Mouse (Mus musculus) adrenal gland, postnatal 25 days (tissue): ENCODE measurements around the gene Golga1. TPM values are rescaled to one million over a fixed set of nuclear protein-coding genes. Genes with fewer than 3 reads are reported as not detected.
A peak's percentile ranks its signal among the peaks of the same experiment; 100 is the strongest.
"Not testable (repeated sequence)": the region's sequence is repeated elsewhere in the genome, so short reads cannot be mapped to it uniquely, and the experiment has no call there.

Experiments
- DNase-seq: peaks from one replicate; pipeline ENCODE4 v3.0.0; 2021; ENCODE audit warnings: mixed read lengths
- long read RNA-seq: library from polyadenylated mRNA; stranded (forward); transcript quantifications from one replicate; pipeline ENCODE4 v2.0.0, GENCODE M21; 2021
- total RNA-seq: library from RNA; stranded (reverse); gene quantifications from 2 replicates; pipeline ENCODE4 v1.2.3, GENCODE M21; 2021

Gene Golga1
- total RNA-seq: 32.8 and 38.5 TPM in 2 replicates
- long read RNA-seq, full-length matches to known transcripts: 3 of 17 reads
- long read RNA-seq, partial matches to known transcripts: 7 of 17 reads
- long read RNA-seq, other reads (novel, unspliced or antisense): 7 of 17 reads

GRCm38 (mm10) chr2:39065400-39065987 lies at the start of gene Golga1:
Golga1 (minus strand) TSS chr2:39065541.
- DNase-seq: peak; percentile 91

GRCm38 (mm10) chr2:39114093-39114492 lies 48.8 kb upstream of the Golga1 start:
- DNase-seq: no peak

DNA sequence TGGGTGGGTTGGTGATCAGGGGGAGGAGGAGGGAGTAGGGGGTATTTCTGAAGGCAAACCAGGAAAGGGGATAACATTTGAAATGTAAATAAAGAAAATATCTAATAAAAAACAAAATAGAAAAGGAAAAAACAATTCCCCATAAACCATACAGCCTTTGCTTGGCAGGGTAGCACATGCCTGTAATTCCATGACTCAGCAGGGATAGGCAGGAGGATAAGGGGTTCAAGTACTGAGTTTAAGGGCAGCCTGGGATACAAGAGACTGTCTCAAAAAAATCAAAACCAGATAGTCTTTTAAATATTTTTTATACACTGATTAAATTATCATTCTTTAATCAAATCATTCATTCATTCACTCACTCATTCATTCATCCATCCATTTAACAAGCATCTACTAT lies 45.2 kb upstream of the Golga1 start:
- no peak for DNase-seq

DNA sequence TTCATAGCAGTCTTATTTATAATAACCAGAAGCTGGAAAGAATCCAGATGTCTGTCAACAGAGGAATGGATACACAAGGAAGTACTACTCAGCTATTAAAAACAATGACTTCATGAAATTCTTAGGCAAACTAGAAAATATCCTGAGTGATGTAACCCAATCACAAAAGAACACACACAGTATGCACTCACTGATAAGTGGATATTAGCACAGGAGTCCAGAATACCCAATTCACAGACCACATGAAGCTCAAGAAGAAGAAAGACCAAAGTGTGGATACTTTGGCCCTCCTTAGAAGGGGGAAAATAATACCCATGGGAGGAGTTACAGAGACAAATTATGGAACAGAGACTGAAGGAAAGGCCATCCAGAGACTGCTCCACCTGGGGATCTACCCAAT lies 44.4 kb upstream of the Golga1 start:
- DNase-seq: not testable (repeated sequence)

- DNase-seq: not testable (repeated sequence)
These were observed 34.6 kb upstream of the Golga1 start for GRCm38 (mm10) chr2:39099951-39100350.

- DNase-seq: no peak
These were observed 32.7 kb upstream of the Golga1 start for GRCm38 (mm10) chr2:39097993-39098392.

GRCm38 (mm10) chr2:39091966-39092365 lies 26.6 kb upstream of the Golga1 start:
- DNase-seq: no peak

DNA sequence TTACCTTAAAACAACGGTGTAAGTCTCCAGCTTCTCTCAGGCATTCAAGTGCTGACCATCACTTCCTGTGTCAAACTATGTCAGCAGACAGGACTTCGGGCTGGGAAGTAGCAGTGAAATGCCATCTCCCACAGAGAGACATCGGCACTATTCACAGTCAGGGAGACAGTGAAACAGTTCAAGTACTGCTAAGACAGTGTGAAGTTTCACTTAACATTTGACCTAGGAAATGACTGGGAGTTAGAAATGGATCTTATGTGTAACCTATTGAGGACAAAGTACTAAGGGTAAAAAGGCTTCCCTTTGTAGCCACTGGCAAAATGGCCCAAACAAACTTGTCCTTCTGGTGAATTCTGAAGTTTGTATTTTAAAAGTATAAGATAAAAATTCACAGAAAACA lies 17.4 kb upstream of the Golga1 start:
- no peak for DNase-seq

DNA sequence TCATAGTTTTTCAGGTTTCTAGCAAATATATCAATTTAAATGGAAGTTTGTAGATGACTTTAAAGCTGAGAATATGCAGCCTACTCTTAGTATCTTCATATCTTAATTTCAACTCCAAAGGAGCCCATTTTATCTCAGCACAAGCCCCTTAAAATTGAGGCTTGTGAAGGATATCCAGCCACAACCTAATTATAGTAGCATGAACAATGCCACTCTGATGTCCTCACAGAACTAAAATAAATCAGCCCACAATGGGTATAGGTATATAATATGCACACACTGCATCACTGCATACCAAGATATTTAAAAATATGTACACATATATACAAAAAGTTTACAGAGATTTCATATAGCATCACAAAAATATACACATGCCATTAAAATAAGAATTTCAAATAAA lies 5.3 kb upstream of the Golga1 start:
- DNase-seq: no peak

GRCm38 (mm10) chr2:39069096-39069495 lies 3.8 kb upstream of the Golga1 start:
- no peak for DNase-seq

DNA sequence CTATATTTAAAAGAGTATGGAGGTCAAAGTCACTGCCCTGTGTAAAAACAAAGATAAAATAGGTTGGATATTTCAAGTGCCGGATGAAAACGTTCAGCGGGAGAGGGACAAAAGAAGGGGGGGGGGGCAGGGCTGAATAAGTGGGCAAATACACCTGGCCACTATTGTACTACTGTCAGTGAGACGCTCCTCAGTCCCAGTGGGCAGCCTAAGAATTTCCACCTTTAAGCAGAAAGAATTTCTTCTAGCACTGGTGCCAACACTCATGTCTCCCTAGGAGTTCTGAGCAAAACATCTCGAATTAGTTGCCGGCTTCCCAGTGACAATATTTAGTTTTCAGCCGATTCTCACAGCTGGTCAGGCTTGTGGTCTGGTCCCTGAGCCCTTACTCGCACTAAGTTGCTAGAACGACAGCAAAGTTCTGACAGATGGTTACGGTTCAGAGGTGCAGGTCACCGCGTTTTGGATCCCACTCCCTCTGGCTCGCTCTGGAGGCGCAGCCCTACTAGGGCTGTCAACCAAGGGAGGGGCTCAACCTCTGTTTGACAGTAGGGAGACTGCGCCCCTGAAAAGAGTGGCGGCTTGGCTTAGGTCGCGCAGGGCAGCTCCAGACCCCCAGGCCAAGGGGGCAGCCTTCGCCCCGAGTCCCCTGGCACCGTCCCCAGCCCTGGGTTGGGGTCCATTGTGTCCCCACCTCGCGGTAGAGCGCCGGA lies 498 bp downstream of the Golga1 start:
- no peak for DNase-seq

DNA sequence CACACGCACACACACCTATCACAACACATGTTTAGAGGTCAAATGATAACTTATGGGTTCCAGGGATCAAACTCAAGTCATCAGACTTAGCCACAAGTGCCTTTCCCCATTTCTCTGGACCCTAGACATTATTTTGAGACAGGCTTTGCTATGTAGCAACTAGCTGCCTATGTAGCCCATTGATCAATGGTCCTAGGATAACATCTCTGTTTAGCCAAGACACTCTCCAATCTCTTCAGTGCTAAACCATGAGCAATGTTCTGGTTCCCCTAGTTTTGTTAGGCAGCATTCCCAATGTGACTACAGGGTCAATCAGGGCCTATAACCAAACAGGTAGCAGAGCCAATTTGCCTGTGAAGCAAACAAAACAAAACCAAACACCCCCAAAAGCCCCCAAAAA lies 16.8 kb downstream of the Golga1 start:
- no peak for DNase-seq

DNA sequence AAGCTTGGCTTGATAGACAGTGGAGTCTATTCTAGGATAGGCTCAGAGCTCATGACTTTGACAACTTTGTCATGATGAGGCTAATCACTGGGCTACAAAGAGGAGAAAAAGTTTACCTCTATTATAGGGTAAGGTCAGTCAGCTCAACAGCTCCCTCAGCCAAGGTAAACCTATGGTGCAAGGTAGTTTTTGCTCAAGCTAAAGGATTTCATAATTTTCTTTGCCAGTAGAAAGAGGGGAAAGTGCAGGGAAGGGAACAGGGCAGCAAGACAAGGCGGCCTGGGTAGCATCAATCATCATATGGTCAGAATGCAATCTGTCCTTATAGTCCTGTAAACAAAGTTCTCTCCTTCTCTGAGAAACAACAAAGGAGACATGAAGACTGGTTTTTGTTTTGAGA lies 25.1 kb downstream of the Golga1 start:
- DNase-seq: no peak

- DNase-seq: no peak
These were observed 33.7 kb downstream of the Golga1 start for GRCm38 (mm10) chr2:39031611-39032010.

DNA sequence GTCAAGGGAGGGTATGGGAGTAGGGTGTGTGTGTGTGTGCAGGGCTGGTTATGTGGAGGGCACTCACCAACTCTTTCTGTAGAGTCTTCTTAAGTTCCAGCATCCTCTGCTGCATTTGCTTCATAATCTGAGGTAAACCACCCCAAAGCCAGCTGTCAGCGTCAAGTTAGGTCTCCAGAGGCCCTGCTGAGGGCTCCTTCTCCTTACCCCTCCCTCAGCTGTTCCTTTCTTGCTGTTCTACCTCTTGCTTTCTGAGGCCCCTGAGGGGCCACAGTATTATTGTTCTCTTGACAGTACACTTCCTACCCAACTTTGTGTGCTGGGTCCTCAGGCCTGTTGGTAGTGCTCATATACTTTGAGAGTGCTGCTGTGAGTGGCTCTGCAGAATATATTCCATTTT lies 45.3 kb downstream of the Golga1 start:
- no peak for DNase-seq

DNA sequence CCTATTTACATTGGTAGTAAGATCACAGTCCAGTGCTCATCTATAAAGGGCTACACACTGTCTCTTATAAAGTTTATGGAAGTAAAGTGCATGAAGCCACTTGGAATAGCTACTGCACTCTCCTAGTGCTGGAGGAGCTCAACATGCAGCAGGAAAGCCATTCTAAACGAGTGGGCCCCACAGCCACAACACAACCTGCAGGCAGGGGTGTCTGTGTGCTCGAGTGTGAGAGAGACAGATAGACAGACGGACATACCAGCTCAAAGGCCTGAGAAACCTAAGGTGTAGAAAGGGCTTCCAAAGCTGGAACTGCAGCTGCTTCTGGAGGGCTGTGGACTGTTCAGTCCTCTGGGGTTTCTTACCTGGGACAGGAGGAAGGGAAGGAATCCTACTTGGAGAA lies 48.8 kb downstream of the Golga1 start:
- DNase-seq: no peak

DNA sequence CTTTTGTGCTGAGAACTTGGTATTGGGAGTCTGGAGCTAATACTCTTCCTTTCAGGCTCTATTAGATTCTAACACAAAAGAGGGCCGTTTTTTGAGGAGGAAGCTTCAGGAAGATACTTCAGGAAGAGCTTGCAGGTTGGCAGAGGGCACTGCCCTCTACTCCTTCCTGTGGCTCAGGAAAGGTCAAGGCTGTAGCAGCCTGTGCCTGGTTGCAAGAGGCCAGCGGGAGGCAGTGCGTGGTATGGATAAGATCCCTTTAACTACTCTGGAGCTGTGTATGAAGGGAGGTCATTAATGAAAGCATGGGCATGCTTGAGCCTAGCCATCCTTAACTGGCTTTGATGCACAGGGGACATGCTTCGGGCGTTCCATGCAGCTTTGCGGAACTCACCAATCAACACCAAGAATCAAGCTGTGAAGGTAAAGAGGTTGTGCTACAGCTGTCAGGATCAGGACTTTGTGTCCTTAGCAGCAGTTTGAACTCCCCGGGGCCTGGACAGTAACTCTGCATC lies 52.5 kb downstream of the Golga1 start:
- DNase-seq: no peak

DNA sequence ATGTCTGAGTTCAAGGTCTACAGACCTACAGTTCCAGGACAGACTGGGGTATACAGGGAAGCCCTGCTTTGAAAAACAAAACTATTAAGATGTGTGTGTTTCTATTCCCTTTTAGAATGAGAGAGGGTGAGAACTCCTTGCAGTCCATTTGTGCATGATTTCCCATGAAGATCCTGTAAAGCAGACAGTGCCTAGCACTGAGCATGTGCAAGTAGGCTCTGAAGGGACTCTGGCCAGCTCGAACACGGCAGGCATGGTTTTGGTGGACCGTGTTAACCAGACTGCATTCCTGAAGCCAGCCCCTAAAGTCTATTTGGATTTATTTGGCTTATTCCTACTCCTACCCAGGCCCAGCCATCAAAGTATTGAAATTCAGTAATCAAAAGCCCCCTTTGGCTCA lies 53.4 kb downstream of the Golga1 start:
- DNase-seq: no peak

- DNase-seq: no peak
These were observed 54.1 kb downstream of the Golga1 start for GRCm38 (mm10) chr2:39011264-39011663.

DNA sequence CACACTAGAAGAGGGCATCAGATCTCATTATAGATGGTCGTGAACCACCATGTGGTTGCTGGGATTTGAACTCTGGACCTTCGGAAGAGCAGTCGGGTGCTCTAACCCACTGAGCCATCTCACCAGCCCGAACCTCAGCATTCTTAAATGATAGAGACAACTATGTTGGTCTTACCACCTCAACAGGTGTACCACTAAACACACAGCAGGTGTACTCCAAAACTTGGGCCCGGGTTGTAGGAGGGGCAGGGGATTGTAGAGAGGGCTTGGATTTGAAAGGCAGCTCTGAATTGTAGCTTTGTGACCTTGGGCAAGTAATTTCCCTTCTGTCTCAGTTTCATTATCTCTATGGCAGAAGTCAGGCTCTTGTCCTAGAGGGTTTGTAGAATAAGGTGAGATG lies 55.2 kb downstream of the Golga1 start:
- DNase-seq: not testable (repeated sequence)

DNA sequence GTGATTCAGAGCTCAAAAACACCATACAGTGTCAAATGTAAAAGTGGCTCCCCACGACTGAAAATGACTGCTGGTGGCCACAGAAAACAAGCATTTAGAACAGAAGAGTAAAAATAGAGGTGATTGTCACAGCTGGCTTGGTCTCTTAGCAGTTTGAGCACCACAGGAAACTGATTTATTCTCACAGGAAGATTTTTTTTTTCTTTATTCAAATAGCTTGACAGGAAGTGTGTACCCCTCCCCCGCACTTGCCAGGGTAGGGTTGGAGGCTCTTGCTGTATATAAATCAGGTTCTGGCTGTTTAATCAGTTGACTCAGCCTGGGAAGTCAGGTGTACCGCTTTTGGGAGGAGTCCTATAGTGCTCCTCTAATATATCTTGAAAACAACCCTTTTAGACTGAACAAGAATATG lies 56.4 kb downstream of the Golga1 start:
- no peak for DNase-seq

DNA sequence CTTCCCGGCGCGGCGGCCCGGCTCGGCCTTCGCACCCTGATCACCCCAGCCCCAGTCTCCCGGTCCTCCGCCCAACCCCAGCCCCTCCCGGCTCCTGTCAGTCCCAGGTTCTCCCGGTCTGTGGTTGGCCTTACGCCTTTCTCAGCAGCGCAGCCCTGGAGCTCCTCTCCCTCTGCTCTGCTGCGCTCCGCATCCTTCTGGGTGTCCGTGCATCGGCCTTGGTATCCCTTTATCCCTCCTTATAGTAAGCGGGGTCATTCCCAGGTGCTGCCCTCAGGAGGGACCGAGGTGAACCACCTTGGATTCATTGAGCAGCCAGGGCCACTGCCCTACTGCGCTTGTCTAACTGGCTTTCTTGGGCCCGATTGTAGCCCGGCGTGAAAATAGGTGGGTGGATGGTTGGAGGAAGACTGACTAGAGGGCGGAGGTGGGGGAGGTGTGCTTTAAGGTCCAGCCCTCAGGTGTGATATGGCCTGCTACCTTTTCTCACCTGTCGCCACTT lies 56.9 kb downstream of the Golga1 start:
- DNase-seq: no peak

GRCm38 (mm10) chr2:39007865-39008264 lies 57.5 kb downstream of the Golga1 start:
- DNase-seq: peak; percentile 96
